Mouse (Mus musculus) embryonic facial prominence, embryonic 10.5 days (tissue): ENCODE data around the gene Gabrr2. TPM values are rescaled to one million over a fixed set of nuclear protein-coding genes. Genes with fewer than 3 reads are reported as not detected.
"Not testable (repeated sequence)": the region's sequence is repeated elsewhere in the genome, so short reads cannot be mapped to it uniquely, and the experiment has no call there.

ENCODE experiments used
- DNase-seq: peaks from one replicate; pipeline ENCODE4 v3.0.0-alpha.2; 2017; ENCODE audit warnings: low spot score
- H3K27ac ChIP-seq: fragments of 300-500 bp; sonication (generic); replicated peaks from 2 replicates; pipeline ENCODE4 v1.5.1; 2016; ENCODE audit warnings: mild to moderate bottlenecking
- H3K27me3 ChIP-seq: fragments of 300-500 bp; sonication (generic); replicated peaks from 2 replicates; pipeline ENCODE4 v1.6.1; 2016; ENCODE audit warnings: low read depth, mild to moderate bottlenecking; ENCODE audit not compliant: poor library complexity, severe bottlenecking
- H3K36me3 ChIP-seq: fragments of 300-500 bp; sonication (generic); replicated peaks from 2 replicates; pipeline ENCODE4 v1.6.1; 2016; ENCODE audit warnings: mild to moderate bottlenecking, moderate library complexity
- H3K4me1 ChIP-seq: fragments of 300-500 bp; sonication (generic); 2 replicates; pipeline ENCODE4 v1.6.1; 2016
- H3K4me3 ChIP-seq: fragments of 300-500 bp; sonication (generic); 2 replicates; pipeline ENCODE4 v1.5.1; 2016; ENCODE audit warnings: mild to moderate bottlenecking, moderate library complexity
- H3K9me3 ChIP-seq: fragments of 300-500 bp; sonication (generic); 2 replicates; pipeline ENCODE4 v1.6.1; 2016; ENCODE audit warnings: mild to moderate bottlenecking
- WGBS: fragments of 180-500 bp; shearing (Covaris S2); methylation state at CpG from one replicate; pipeline ENCODE4 v1.1.7; 2016; 5-methylcytosine and 5-hydroxymethylcytosine counted together
- polyA plus RNA-seq: library from polyadenylated mRNA; unstranded; fragments of >200 nt; fragmentation: Nextera tagmentation; extraction: Ambion mirVana; gene quantifications from 2 replicates; pipeline ENCODE4 v1.2.1, GENCODE M21; 2016

Gene Gabrr2
- polyA plus RNA-seq, 1 experiment from 2014 or later, result not detected

GRCm38 (mm10) chr4:33074406-33074805, 11.6 kb downstream of the Gabrr2 start:
- Histone ChIP-seq H3K9me3 (no peaks in the 10 kb centered on the region), H3K27ac (no peak overlapping the region), H3K4me1 (peaks cover 11% of the 10 kb centered on the region), H3K4me3 (no peak overlapping the region), H3K27me3 (no peaks in the 10 kb centered on the region), H3K36me3 (no peaks in the 10 kb centered on the region)
- 84% methylated on average over 4 of the region's 4 CpGs for WGBS
- DNase-seq, result no peak

- DNase-seq, result no peak
- peaks cover 11% of the 10 kb centered on the region for H3K4me1 ChIP-seq
- no peak overlapping the region for H3K27ac ChIP-seq
- no peaks in the 10 kb centered on the region for H3K27me3 ChIP-seq
- WGBS, result 77% methylated on average over 5 of the region's 5 CpGs
- H3K36me3 ChIP-seq, result no peaks in the 10 kb centered on the region
- H3K4me3 ChIP-seq, result no peak overlapping the region
- H3K9me3 ChIP-seq, result no peaks in the 10 kb centered on the region
Measured at GRCm38 (mm10) chr4:33074851-33075250, 12.1 kb downstream of the Gabrr2 start.

- H3K27me3 ChIP-seq, result no peaks in the 10 kb centered on the region
- H3K4me3 ChIP-seq, result no peak overlapping the region
- H3K36me3 ChIP-seq, result no peaks in the 10 kb centered on the region
- H3K27ac ChIP-seq, result no peak overlapping the region
- 79% methylated on average over 5 of the region's 5 CpGs for WGBS
- DNase-seq, result no peak
- H3K9me3 ChIP-seq, result no peaks in the 10 kb centered on the region
- H3K4me1 ChIP-seq, result peaks cover 11% of the 10 kb centered on the region
Measured at GRCm38 (mm10) chr4:33075776-33076524, 13.2 kb downstream of the Gabrr2 start.

GRCm38 (mm10) chr4:33077161-33077560, 14.4 kb downstream of the Gabrr2 start:
- Histone ChIP-seq H3K4me3 (no peak overlapping the region), H3K27me3 (no peaks in the 10 kb centered on the region), H3K9me3 (no peaks in the 10 kb centered on the region), H3K4me1 (peaks cover 11% of the 10 kb centered on the region), H3K36me3 (no peaks in the 10 kb centered on the region), H3K27ac (no peak overlapping the region; the same call in 1 of the 2 replicates)
- no peak for DNase-seq
- WGBS, result 83% methylated on average over 11 of the region's 11 CpGs

- peaks cover 9% of the 10 kb centered on the region for H3K4me1 ChIP-seq
- no peak for DNase-seq
- 69% methylated on average over 8 of the region's 8 CpGs for WGBS
- H3K9me3 ChIP-seq, result no peaks in the 10 kb centered on the region
- H3K4me3 ChIP-seq, result no peak overlapping the region
- no peaks in the 10 kb centered on the region for H3K27me3 ChIP-seq
- no peak overlapping the region; the same call in 1 of the 2 replicates for H3K27ac ChIP-seq
- H3K36me3 ChIP-seq, result no peaks in the 10 kb centered on the region
Measured at GRCm38 (mm10) chr4:33077724-33078123, 14.9 kb downstream of the Gabrr2 start.

- WGBS, result 82% methylated on average over 3 of the region's 3 CpGs
- H3K4me1 ChIP-seq, result peaks cover 7% of the 10 kb centered on the region
- H3K36me3 ChIP-seq, result no peaks in the 10 kb centered on the region
- no peaks in the 10 kb centered on the region for H3K27me3 ChIP-seq
- H3K4me3 ChIP-seq, result no peak overlapping the region
- no peak overlapping the region for H3K27ac ChIP-seq
- DNase-seq, result no peak
- no peaks in the 10 kb centered on the region for H3K9me3 ChIP-seq
Measured at GRCm38 (mm10) chr4:33078492-33078891, 15.7 kb downstream of the Gabrr2 start.

GRCm38 (mm10) chr4:33099118-33099694, 36.4 kb downstream of the Gabrr2 start:
- 87% methylated on average over 6 of the region's 6 CpGs for WGBS
- Histone ChIP-seq H3K9me3 (no peaks in the 10 kb centered on the region), H3K27ac (no peak overlapping the region), H3K4me3 (no peak overlapping the region), H3K4me1 (no peaks in the 10 kb centered on the region), H3K36me3 (no peaks in the 10 kb centered on the region), H3K27me3 (no peaks in the 10 kb centered on the region)
- DNase-seq, result no peak

- DNase-seq, result no peak
- no peaks in the 10 kb centered on the region for H3K36me3 ChIP-seq
- H3K9me3 ChIP-seq, result no peaks in the 10 kb centered on the region
- no peaks in the 10 kb centered on the region for H3K27me3 ChIP-seq
- no peak overlapping the region for H3K27ac ChIP-seq
- 86% methylated on average over 14 of the region's 14 CpGs for WGBS
- no peaks in the 10 kb centered on the region for H3K4me1 ChIP-seq
- no peak overlapping the region for H3K4me3 ChIP-seq
Measured at GRCm38 (mm10) chr4:33109720-33110458, 47.1 kb downstream of the Gabrr2 start.

GRCm38 (mm10) chr4:33110845-33111244, 48.0 kb downstream of the Gabrr2 start:
- DNase-seq, result no peak
- Histone ChIP-seq H3K27me3 (no peaks in the 10 kb centered on the region), H3K36me3 (no peaks in the 10 kb centered on the region), H3K4me1 (no peaks in the 10 kb centered on the region), H3K9me3 (no peaks in the 10 kb centered on the region), H3K4me3 (no peak overlapping the region), H3K27ac (no peak overlapping the region)
- WGBS, result 85% methylated on average over 7 of the region's 7 CpGs

GRCm38 (mm10) chr4:33111358-33111757, 48.6 kb downstream of the Gabrr2 start:
- H3K27ac ChIP-seq, result no peak overlapping the region
- no peak for DNase-seq
- no peaks in the 10 kb centered on the region for H3K9me3 ChIP-seq
- H3K27me3 ChIP-seq, result no peaks in the 10 kb centered on the region
- H3K4me1 ChIP-seq, result no peaks in the 10 kb centered on the region
- 88% methylated on average over 9 of the region's 9 CpGs for WGBS
- H3K36me3 ChIP-seq, result no peaks in the 10 kb centered on the region
- no peak overlapping the region for H3K4me3 ChIP-seq

GRCm38 (mm10) chr4:33112866-33113265, 50.1 kb downstream of the Gabrr2 start:
- WGBS, result 95% methylated on average over 14 of the region's 14 CpGs
- DNase-seq, H3K4me1 ChIP-seq, H3K4me3 ChIP-seq, H3K27ac ChIP-seq, H3K9me3 ChIP-seq, H3K36me3 ChIP-seq, H3K27me3 ChIP-seq: not testable (repeated sequence)

- WGBS, result 3% methylated on average over 3 of the region's 3 CpGs
- not testable (repeated sequence) for H3K27me3 ChIP-seq, H3K36me3 ChIP-seq, H3K27ac ChIP-seq, H3K4me3 ChIP-seq, H3K4me1 ChIP-seq, H3K9me3 ChIP-seq
- peak; percentile 78 for DNase-seq
Measured at GRCm38 (mm10) chr4:33119118-33119517, 56.3 kb downstream of the Gabrr2 start.

- Histone ChIP-seq H3K27me3 (no peaks in the 10 kb centered on the region), H3K36me3 (no peaks in the 10 kb centered on the region), H3K4me1 (no peaks in the 10 kb centered on the region), H3K4me3 (no peak overlapping the region), H3K9me3 (no peaks in the 10 kb centered on the region), H3K27ac (no peak overlapping the region)
- 80% methylated on average over 6 of the region's 6 CpGs for WGBS
- peak; percentile 27 for DNase-seq
Measured at GRCm38 (mm10) chr4:33124493-33124892, 61.7 kb downstream of the Gabrr2 start.
